Mouse (Mus musculus): ENCODE data around the gene Ino80d.

The Ino80d gene

GRCm38 (mm10) chr1:63071379-63071778 is 43.1 kb downstream of the Ino80d start:
- peaks cover 28% of the 10 kb centered on the region for H3K36me3 ChIP-seq (ENCODE audit: control insufficient read depth, insufficient read depth, low read length, poor library complexity, severe bottlenecking)
- DNase-seq (ENCODE audit: low read depth, low spot score): no peak

GRCm38 (mm10) chr1:63058361-63058760 is 56.1 kb downstream of the Ino80d start:
- Histone ChIP-seq H3K27me3 (ENCODE audit: control insufficient read depth, insufficient read depth, low read length, poor library complexity, severe bottlenecking) (no peaks in the 10 kb centered on the region), H3K36me3 (ENCODE audit: control insufficient read depth, insufficient read depth, low read length, poor library complexity, severe bottlenecking) (peaks cover 37% of the 10 kb centered on the region)
- no peak for DNase-seq (ENCODE audit: low read depth, low spot score)

More at GRCm38 (mm10) chr1:63071379-63071778, 43.1 kb downstream of the Ino80d start:
- H3K27me3 ChIP-seq (ENCODE audit: control insufficient read depth, insufficient read depth, low read length, poor library complexity, severe bottlenecking): no peaks in the 10 kb centered on the region

- Histone ChIP-seq H3K36me3 (ENCODE audit: control insufficient read depth, insufficient read depth, low read length, poor library complexity, severe bottlenecking) (peaks cover 35% of the 10 kb centered on the region), H3K27me3 (ENCODE audit: control insufficient read depth, insufficient read depth, low read length, poor library complexity, severe bottlenecking) (no peaks in the 10 kb centered on the region)
- no peak for DNase-seq (ENCODE audit: low read depth, low spot score)
Measured at GRCm38 (mm10) chr1:63057849-63058248, 56.6 kb downstream of the Ino80d start.

GRCm38 (mm10) chr1:63057318-63057717 is 57.1 kb downstream of the Ino80d start:
- Histone ChIP-seq H3K36me3 (ENCODE audit: control insufficient read depth, insufficient read depth, low read length, poor library complexity, severe bottlenecking) (peaks cover 36% of the 10 kb centered on the region), H3K27me3 (ENCODE audit: control insufficient read depth, insufficient read depth, low read length, poor library complexity, severe bottlenecking) (no peaks in the 10 kb centered on the region)
- DNase-seq (ENCODE audit: low read depth, low spot score): no peak

- Histone ChIP-seq H3K27me3 (ENCODE audit: control insufficient read depth, insufficient read depth, low read length, poor library complexity, severe bottlenecking) (no peaks in the 10 kb centered on the region), H3K36me3 (ENCODE audit: control insufficient read depth, insufficient read depth, low read length, poor library complexity, severe bottlenecking) (peaks cover 35% of the 10 kb centered on the region)
- no peak for DNase-seq (ENCODE audit: low read depth, low spot score)
Measured at GRCm38 (mm10) chr1:63055386-63055785, 59.1 kb downstream of the Ino80d start.

GRCm38 (mm10) chr1:63050866-63051265 is 63.6 kb downstream of the Ino80d start:
- Histone ChIP-seq H3K36me3 (ENCODE audit: control insufficient read depth, insufficient read depth, low read length, poor library complexity, severe bottlenecking) (peaks cover 16% of the 10 kb centered on the region; the same call in 1 of the 2 replicates), H3K27me3 (ENCODE audit: control insufficient read depth, insufficient read depth, low read length, poor library complexity, severe bottlenecking) (no peaks in the 10 kb centered on the region)
- DNase-seq (ENCODE audit: low read depth, low spot score): no peak

- DNase-seq (ENCODE audit: low read depth, low spot score): no peak
- H3K36me3 ChIP-seq (ENCODE audit: control insufficient read depth, insufficient read depth, low read length, poor library complexity, severe bottlenecking): peaks cover 14% of the 10 kb centered on the region; the same call in 1 of the 2 replicates
- H3K27me3 ChIP-seq (ENCODE audit: control insufficient read depth, insufficient read depth, low read length, poor library complexity, severe bottlenecking): no peaks in the 10 kb centered on the region
Measured at GRCm38 (mm10) chr1:63049977-63050376, 64.5 kb downstream of the Ino80d start.

GRCm38 (mm10) chr1:63047983-63048382 is 66.5 kb downstream of the Ino80d start:
- DNase-seq (ENCODE audit: low read depth, low spot score): peak; percentile 3
- H3K27me3 ChIP-seq (ENCODE audit: control insufficient read depth, insufficient read depth, low read length, poor library complexity, severe bottlenecking): no peaks in the 10 kb centered on the region
- peaks cover 10% of the 10 kb centered on the region; the same call in 1 of the 2 replicates for H3K36me3 ChIP-seq (ENCODE audit: control insufficient read depth, insufficient read depth, low read length, poor library complexity, severe bottlenecking)

GRCm38 (mm10) chr1:63032929-63033328 is 81.5 kb downstream of the Ino80d start:
- no peaks in the 10 kb centered on the region for H3K27me3 ChIP-seq (ENCODE audit: control insufficient read depth, insufficient read depth, low read length, poor library complexity, severe bottlenecking)
- no peak for DNase-seq (ENCODE audit: low read depth, low spot score)
- no peaks in the 10 kb centered on the region for H3K36me3 ChIP-seq (ENCODE audit: control insufficient read depth, insufficient read depth, low read length, poor library complexity, severe bottlenecking)

GRCm38 (mm10) chr1:63019916-63020315 is 94.6 kb downstream of the Ino80d start:
- DNase-seq (ENCODE audit: low read depth, low spot score): no peak
- H3K36me3 ChIP-seq (ENCODE audit: control insufficient read depth, insufficient read depth, low read length, poor library complexity, severe bottlenecking): no peaks in the 10 kb centered on the region
- H3K27me3 ChIP-seq (ENCODE audit: control insufficient read depth, insufficient read depth, low read length, poor library complexity, severe bottlenecking): no peaks in the 10 kb centered on the region

- H3K36me3 ChIP-seq (ENCODE audit: control insufficient read depth, insufficient read depth, low read length, poor library complexity, severe bottlenecking): no peaks in the 10 kb centered on the region
- peak; percentile 14 for DNase-seq (ENCODE audit: low read depth, low spot score)
- no peaks in the 10 kb centered on the region for H3K27me3 ChIP-seq (ENCODE audit: control insufficient read depth, insufficient read depth, low read length, poor library complexity, severe bottlenecking)
Measured at GRCm38 (mm10) chr1:63005013-63005646, 109.3 kb downstream of the Ino80d start.

GRCm38 (mm10) chr1:63001874-63002273 is 112.6 kb downstream of the Ino80d start:
- peak; percentile 42 for DNase-seq (ENCODE audit: low read depth, low spot score)
- no peaks in the 10 kb centered on the region for H3K36me3 ChIP-seq (ENCODE audit: control insufficient read depth, insufficient read depth, low read length, poor library complexity, severe bottlenecking)
- no peaks in the 10 kb centered on the region for H3K27me3 ChIP-seq (ENCODE audit: control insufficient read depth, insufficient read depth, low read length, poor library complexity, severe bottlenecking)

GRCm38 (mm10) chr1:62993348-62993747 is 121.1 kb downstream of the Ino80d start:
- DNase-seq (ENCODE audit: low read depth, low spot score): no peak
- H3K36me3 ChIP-seq (ENCODE audit: control insufficient read depth, insufficient read depth, low read length, poor library complexity, severe bottlenecking): no peaks in the 10 kb centered on the region
- no peaks in the 10 kb centered on the region for H3K27me3 ChIP-seq (ENCODE audit: control insufficient read depth, insufficient read depth, low read length, poor library complexity, severe bottlenecking)

- no peaks in the 10 kb centered on the region for H3K36me3 ChIP-seq (ENCODE audit: control insufficient read depth, insufficient read depth, low read length, poor library complexity, severe bottlenecking)
- no peaks in the 10 kb centered on the region for H3K27me3 ChIP-seq (ENCODE audit: control insufficient read depth, insufficient read depth, low read length, poor library complexity, severe bottlenecking)
- no peak for DNase-seq (ENCODE audit: low read depth, low spot score)
Measured at GRCm38 (mm10) chr1:62992648-62993047, 121.8 kb downstream of the Ino80d start.

GRCm38 (mm10) chr1:62991021-62991420 is 123.4 kb downstream of the Ino80d start:
- H3K27me3 ChIP-seq (ENCODE audit: control insufficient read depth, insufficient read depth, low read length, poor library complexity, severe bottlenecking): no peaks in the 10 kb centered on the region
- H3K36me3 ChIP-seq (ENCODE audit: control insufficient read depth, insufficient read depth, low read length, poor library complexity, severe bottlenecking): no peaks in the 10 kb centered on the region
- no peak for DNase-seq (ENCODE audit: low read depth, low spot score)

- Histone ChIP-seq H3K27me3 (ENCODE audit: control insufficient read depth, insufficient read depth, low read length, poor library complexity, severe bottlenecking) (no peaks in the 10 kb centered on the region), H3K36me3 (ENCODE audit: control insufficient read depth, insufficient read depth, low read length, poor library complexity, severe bottlenecking) (no peaks in the 10 kb centered on the region)
- no peak for DNase-seq (ENCODE audit: low read depth, low spot score)
Measured at GRCm38 (mm10) chr1:62987561-62987960, 126.9 kb downstream of the Ino80d start.

Measured in splenic B cell, adult 2 months (primary cell).